Mouse (Mus musculus) heart, adult 9 months (tissue): Measurements from ENCODE around the gene Gm45233.

ENCODE experiments used
- DNase-seq, 2 experiments: peaks; one replicate each; pipeline ENCODE4 v3.0.0; 2022; ENCODE audit warnings: low spot score in 2 of 2

The Gm45233 gene

DNA sequence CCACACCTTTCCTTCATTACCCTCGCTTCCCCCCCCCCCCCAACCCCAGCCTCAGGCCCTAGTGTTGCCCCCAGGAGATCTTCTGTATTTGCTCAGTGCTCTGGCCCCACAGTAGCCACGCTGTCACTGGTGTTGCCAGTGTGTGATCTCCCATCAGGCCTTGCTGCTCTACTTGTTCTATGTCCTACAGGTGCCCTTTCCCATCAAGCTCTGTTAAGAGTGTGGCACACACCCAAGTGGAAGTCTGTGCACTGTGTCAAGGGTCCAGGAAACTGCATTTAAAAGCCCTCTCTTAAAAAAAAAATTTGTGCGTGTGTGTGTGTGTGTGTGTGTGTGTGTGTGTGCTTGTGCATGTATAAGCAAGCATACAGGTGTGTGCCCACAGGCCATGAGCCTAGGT lies 4.3 kb downstream of the Gm45233 start:
- DNase-seq: no peak

DNA sequence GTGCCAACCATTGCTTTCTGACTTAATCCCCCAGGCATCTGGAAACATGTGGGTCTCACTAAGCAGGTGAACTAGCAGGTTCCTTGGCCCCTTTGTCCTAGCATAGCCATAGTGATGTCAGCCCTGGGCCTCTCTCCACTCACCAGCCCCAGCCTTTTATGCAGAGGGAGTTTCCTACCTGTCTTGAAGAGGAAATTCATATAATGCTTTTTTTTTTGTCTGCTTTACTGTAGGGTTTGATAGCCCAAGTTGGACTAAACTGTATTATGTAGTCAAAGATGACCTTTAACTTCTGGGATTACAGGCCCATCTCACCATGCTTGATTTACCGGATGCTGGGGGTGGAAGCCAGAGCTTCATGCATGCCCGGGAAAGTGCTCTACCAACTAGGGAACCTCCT lies 5.9 kb downstream of the Gm45233 start:
- no peak for DNase-seq

- no peak for DNase-seq
These were observed 7.8 kb downstream of the Gm45233 start for GRCm38 (mm10) chr7:43451726-43452125.

GRCm38 (mm10) chr7:43452609-43453008 lies 8.7 kb downstream of the Gm45233 start:
- no peak for DNase-seq

DNA sequence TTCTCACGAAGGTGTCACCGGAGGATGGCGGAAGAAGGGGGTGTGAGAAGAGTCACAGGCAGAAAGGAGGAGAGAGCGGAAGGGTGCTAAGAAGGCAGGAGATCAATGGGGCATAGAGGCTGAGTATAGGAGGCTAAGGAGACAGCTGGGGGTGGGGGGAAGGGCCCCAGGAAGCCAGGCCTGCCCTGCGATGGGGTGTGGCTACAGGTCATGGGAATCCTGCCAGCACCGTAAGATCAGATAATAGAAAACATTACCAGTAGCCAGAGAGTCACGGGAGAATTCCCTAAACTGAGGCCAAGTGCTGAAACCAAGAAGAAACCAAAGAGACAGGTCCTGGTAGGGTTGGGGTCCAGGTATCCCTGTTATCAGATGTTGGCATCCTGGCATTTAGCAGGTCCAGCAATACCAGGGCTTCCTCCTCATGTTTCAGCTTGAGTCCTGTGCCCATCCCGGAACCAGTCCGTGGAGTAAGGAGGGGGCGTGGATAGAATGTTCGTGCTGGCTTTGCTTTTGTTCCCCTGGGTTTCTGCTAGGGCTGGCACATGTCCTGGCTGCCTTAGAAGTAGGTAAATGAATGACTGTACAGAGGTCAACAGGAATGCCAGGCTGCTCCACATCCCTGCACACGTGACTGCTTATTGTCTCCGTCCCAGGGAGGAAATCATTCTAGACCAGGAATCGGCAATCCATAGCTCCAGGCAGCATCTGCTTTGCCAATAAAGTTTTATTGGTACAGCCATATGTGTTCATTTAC lies 9.8 kb downstream of the Gm45233 start:
- no peak for DNase-seq

DNA sequence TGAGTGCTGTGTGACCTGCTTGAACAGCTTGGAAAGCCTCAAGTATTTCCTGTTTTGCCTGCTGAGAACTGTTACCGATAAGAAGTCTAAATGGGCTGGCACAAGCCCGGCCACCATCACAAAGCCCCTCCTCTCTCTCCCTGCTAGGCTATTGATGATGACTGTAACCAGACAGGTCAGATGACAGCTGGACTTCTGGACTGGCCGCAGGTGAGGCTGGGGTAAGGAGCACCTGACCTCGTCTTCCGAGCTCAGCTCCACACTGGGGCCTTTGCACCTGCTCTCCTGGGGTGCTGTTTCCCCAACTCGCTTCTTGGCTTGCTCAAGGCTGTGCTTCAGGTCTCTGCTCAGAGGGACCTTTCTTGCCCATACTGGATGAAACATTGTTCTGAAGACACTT lies 10.4 kb downstream of the Gm45233 start:
- no peak for DNase-seq

DNA sequence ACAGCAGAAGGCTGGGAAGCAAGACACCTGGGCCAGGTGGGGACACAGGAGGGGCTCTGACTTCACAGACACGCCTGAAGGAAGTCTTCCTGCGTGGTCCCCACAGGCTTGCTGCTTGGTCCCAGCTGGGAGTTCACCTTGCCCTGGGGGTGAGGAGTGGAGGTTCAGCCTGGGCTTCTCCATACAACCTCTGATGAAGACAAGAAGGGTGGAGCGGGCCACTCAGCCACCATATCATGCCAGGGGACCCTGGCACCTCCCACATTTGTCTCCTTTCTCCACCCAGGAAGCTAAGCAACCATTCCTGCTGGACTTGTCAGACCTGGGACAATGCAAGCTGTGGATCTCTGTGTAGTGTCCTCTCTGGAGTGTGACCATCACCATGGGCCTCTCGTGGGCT lies 18.9 kb downstream of the Gm45233 start, which contains the start of gene Vsig10l:
Vsig10l (plus strand) TSS at position 301 of the 400 bp plus-strand sequence.
- no peak for DNase-seq

- DNase-seq: no peak
These were observed 20.0 kb downstream of the Gm45233 start for GRCm38 (mm10) chr7:43463976-43464375.

GRCm38 (mm10) chr7:43464864-43465343 lies 21.0 kb downstream of the Gm45233 start:
- DNase-seq: no peak

DNA sequence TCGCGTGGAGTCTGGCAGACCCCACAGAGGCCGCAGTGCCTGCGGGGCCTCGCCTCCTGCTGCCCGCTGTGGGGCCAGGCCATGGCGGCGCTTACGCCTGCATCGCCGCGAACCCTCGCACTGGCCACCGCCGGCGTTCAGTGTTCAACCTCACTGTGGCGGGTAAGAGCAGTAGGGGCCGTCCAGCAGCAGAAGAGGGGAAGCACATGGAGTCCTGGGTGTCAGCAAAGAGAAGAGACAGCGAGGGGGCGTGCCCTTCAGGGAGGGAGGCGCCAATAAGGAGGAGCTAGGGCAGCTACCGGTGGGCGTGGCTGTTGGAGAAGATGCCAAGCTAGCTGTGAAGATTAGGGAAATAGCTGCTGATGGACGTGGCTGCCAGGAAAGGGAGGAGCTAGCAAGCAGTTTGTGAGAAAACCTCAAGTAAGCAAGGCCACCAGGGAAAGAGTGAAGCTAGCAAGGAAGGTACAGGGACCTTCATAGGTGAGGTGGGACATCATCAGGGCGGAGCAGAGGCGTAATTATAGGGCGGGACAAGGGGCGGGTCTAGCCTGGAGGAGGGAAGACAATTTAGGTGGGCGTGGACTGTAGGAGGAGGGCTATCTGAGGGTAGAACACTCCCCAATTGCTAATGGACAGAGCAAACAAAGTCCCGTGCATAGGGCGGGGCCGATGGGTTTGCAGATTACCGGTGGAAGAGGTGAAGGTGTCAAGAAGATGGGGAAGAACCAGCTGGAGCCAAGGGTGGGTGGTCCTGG lies 21.6 kb downstream of the Gm45233 start:
- DNase-seq: peak; percentile 90 to 92

DNA sequence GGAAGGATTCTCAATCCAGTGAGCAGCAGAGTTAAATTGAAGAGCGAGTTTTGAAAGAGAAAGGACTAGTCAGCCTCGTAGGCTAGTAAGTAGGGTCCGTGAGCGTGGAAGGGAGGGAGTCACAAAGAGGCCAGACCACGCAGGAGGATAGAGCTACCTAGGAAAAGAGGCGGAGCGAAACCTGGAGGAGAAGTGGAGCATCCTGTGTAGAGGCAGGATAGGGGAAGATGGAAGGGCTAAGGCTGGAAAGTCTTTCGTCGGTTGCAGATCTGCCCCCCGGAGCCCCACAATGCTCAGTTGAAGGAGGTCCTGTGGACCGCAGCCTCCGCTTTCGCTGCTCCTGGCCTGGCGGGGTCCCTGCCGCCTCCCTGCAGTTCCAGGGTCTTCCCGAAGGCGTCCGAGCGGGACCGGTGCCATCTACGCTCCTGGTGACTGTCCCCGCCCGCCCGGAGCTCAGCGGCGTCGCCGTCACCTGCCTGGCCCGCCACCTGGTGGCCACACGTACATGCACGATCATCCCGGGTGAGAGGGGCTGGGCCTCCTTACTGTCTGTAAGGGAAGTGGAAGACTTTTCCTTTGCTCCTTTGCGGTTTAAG lies 22.3 kb downstream of the Gm45233 start:
- peak; percentile 71 for DNase-seq

- no peak for DNase-seq
These were observed 26.4 kb downstream of the Gm45233 start for GRCm38 (mm10) chr7:43470373-43470772.

- DNase-seq: no peak
These were observed 31.8 kb downstream of the Gm45233 start for GRCm38 (mm10) chr7:43475706-43476105.

- DNase-seq: no peak
These were observed 32.4 kb downstream of the Gm45233 start for GRCm38 (mm10) chr7:43476376-43476775.

DNA sequence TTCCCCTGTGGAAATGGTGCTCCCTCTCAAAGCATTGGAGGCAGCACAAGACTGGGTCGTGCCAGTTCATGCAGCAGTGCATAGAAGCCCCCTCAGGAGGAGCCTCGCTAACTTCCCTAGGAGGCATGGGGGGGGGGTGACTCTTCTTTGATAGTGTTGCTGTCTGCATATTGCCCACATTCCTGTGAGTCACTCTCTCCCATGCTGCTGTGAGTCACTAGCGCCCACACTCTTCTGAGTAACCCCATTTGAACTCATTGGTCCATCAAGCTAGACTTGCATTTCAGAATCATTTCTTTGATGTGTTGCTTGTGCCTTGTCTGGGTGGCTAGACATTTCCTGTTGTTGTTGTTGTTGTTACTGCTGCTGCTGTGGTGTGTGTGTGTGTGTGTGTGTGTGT lies 37.3 kb downstream of the Gm45233 start:
- DNase-seq: no peak

DNA sequence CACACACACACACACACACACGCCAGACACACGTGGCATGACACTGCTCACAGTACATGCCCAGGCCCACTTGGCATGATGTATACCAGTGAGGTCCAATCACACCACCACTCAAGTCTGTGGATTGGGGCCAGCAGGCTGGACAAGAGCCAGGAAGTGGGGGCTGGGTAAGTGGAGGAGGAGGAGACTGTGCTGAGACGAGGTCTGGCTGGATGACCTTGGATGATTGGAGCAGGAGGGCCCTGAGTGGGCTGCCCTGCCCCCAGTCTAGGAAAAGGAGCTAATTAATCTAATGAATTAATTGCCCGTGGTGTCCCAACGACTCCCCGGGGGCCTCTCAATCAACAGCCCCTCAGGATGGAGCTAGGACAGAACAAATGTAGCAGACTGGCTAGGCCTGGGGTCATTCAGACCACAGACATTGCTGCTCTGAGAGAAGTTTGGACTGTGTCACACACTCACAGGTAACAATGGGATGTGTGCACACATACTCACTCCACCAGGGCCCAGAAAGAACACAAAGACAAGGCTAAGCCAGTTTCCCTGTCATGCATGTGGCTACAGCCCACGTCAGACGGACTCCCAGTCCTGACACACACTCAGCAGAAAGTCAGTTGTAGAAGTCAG lies 38.3 kb downstream of the Gm45233 start:
- DNase-seq: no peak

- DNase-seq: no peak
These were observed 39.3 kb downstream of the Gm45233 start for GRCm38 (mm10) chr7:43483236-43483635.

DNA sequence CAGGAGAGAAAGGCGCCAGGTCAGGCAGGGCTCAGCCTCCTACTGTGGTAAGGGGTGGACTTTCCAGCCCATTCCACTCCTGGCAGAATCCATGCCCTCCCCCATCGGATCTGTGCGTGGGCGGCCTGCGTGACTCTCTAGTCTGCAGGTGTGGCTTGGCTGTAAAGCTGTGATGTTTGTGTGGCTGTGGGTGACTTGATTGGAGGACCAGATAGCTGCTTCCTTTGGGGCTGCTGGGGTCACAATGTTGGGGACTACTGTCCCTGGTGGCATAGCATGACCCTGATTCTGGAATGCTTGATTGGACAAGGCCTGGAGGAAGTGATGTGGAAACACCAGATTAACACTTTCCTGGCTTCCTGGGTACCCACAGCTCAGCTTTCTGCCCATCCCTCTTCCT lies 44.7 kb downstream of the Gm45233 start:
- DNase-seq: no peak

DNA sequence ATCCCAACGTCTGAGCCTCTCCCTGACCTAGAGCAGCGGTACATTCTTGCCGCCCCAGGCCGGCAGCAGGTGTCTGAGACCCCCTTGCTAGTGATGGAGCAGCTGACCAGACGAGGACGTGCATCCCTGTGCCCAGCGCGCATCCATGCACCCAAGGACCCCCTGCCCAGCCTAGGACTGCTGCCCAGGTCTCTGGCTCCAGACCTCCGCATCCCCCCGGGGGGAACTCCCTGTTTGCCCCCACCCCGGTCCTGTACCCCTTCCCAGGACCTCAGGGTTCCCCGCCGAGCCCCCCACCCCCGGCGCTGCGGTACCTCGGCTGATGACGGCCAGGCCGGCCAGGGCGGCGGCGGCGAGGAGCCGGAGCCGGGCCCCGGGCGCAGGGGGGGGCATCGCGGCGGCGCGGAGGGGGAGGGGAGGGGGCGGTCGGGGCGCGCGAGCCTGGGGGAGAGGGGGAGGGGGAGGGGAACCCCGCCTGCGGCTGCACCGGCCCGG lies 45.8 kb downstream of the Gm45233 start, which contains the start of gene Iglon5:
Iglon5 (minus strand) TSS at position 445 of the 495 bp plus-strand sequence.
- DNase-seq: no peak

- DNase-seq: no peak
These were observed 46.3 kb downstream of the Gm45233 start for GRCm38 (mm10) chr7:43490182-43490584.

DNA sequence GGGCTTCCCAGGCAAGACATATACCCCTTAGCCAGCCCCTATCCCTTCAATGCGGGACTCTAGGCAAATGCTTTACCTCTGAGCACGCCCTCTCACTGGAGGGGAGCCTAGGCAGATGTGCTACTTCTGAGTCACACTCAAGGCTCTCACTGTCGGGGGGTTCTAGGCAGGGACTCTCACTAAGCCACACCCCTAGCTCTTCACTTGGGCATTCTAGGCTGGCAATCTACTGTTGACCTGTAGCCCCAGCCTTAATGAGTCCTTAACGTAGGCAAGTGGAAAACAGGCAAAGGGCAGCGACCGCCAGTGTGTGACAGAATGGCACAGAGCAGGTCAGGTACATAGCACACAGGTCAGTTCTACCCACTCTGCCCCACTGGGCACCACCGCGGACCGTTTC lies 46.9 kb downstream of the Gm45233 start:
- DNase-seq: no peak
